15 mouse cellular contexts compared by ENCODE assay signal in genomic region chr11:115841044-115841443, GRCm38 (mm10). TPM values are rescaled to one million over a fixed set of nuclear protein-coding genes. Genes with fewer than 3 reads are reported as not detected.
A peak's percentile ranks its signal among the peaks of the same experiment; 100 is the strongest.
DNase-seq lines count a peak whose midpoint lies in the region; ATAC-seq and TF ChIP-seq lines count a peak whose summit lies in the region.
"Had no signal": no experiment of that assay in that cellular context is flagged by ENCODE, and none has a peak within 500 bp of the region (broad histone marks: within the 10 kb centered on the region; RNA-seq: fewer than 3 reads in every experiment).

No protein-coding gene starts in this region.

- peaks cover 13% of the 10 kb centered on the region for H3K36me3 ChIP-seq in kidney, embryonic 15.5 days
- peaks cover 28% of the 10 kb centered on the region for H3K36me3 ChIP-seq in E14TG2a.4 (ENCODE audit: insufficient read depth, low read length)
- peaks cover 8% of the 10 kb centered on the region for H3K36me3 ChIP-seq in intestine, embryonic 15.5 days

- WGBS in kidney, embryonic 15.5 days, result 84% methylated on average over 6 of the region's 6 CpGs
- WGBS in intestine, embryonic 15.5 days, result 85% methylated on average over 6 of the region's 6 CpGs

- peak; percentile 23 for DNase-seq in CD4-positive, CD25-positive, alpha-beta regulatory T cell, adult 2 months (ENCODE audit: low read depth, low spot score)
- no peak for DNase-seq in kidney, adult 11 months
- no peak for DNase-seq in adrenal gland, postnatal 36 days
- no peak for DNase-seq in T-cell, adult 2 months (ENCODE audit: low spot score)
- DNase-seq: cerebellum, postnatal 25 days; forebrain, postnatal 0 days; kidney, adult 8-10 months; lung, adult 18-20 months; right cerebral cortex, postnatal 25 days had no signal

- H3K4me2 ChIP-seq in kidney, embryonic 15.5 days, result no peak overlapping the region
- no peak overlapping the region for H3K4me2 ChIP-seq in intestine, embryonic 15.5 days (replicated peaks)
- H3K4me2 ChIP-seq: embryonic facial prominence, embryonic 15.5 days had no signal

- ATAC-seq in CD4-positive, CD25-positive, alpha-beta regulatory T cell, adult 4 months, result no peak
- ATAC-seq in kidney, embryonic 15.5 days (replicated peaks; ENCODE audit: low FRiP score), result no peak
- no peak for ATAC-seq in intestine, embryonic 15.5 days
- ATAC-seq: forebrain, postnatal 0 days; midbrain, embryonic 16.5 days had no signal

- peak overlapping the region; percentile 93 for H3K27ac ChIP-seq in kidney, embryonic 15.5 days
- peak overlapping the region; percentile 92; the same call in 1 of the 2 replicates for H3K27ac ChIP-seq in intestine, embryonic 15.5 days

- no peak overlapping the region for H3K4me3 ChIP-seq in kidney, embryonic 15.5 days (replicated peaks)
- H3K4me3 ChIP-seq in E14TG2a.4 (replicated peaks; ENCODE audit: low read length), result 0 out of 2 replicates have a peak overlapping the region, but pooled peaks have one; percentile 52
- H3K4me3 ChIP-seq in intestine, embryonic 15.5 days (replicated peaks), result no peak overlapping the region
- H3K4me3 ChIP-seq: embryonic facial prominence, embryonic 15.5 days had no signal

- no peaks in the 10 kb centered on the region for H3K27me3 ChIP-seq in kidney, embryonic 15.5 days
- H3K27me3 ChIP-seq in E14TG2a.4 (ENCODE audit: insufficient read depth, low read length), result no peaks in the 10 kb centered on the region
- H3K27me3 ChIP-seq in intestine, embryonic 15.5 days (replicated peaks), result no peaks in the 10 kb centered on the region

- H3K9ac ChIP-seq in kidney, embryonic 15.5 days, result no peak overlapping the region
- H3K9ac ChIP-seq in intestine, embryonic 15.5 days, result no peak overlapping the region
- H3K9ac ChIP-seq: embryonic facial prominence, embryonic 15.5 days; forebrain, postnatal 0 days had no signal

- 0 out of 2 replicates have a peak, but pooled peaks cover 5% of the 10 kb centered on the region for H3K9me3 ChIP-seq in kidney, embryonic 15.5 days (replicated peaks)
- no peaks in the 10 kb centered on the region for H3K9me3 ChIP-seq in E14TG2a.4 (ENCODE audit: low read length)
- H3K9me3 ChIP-seq in intestine, embryonic 15.5 days, result no peaks in the 10 kb centered on the region
- H3K9me3 ChIP-seq: embryonic facial prominence, embryonic 15.5 days had no signal

- peaks cover 77% of the 10 kb centered on the region for H3K4me1 ChIP-seq in kidney, embryonic 15.5 days
- peaks cover 91% of the 10 kb centered on the region for H3K4me1 ChIP-seq in E14TG2a.4 (replicated peaks; ENCODE audit: low read depth, low read length)
- peaks cover 55% of the 10 kb centered on the region for H3K4me1 ChIP-seq in intestine, embryonic 15.5 days (replicated peaks)

- TF ChIP-seq CTCF in E14TG2a.4 (conservative IDR thresholded peaks at IDR 0.05; ENCODE audit: low read length), result peak; percentile 84

RNA-seq across cellular contexts. Expression of gene Myo15b, which starts 17.2 kb away (rescaled TPM):
- polyA plus RNA-seq in CD4-positive, CD25-positive, alpha-beta regulatory T cell, adult 4 months (2017; shearing (Covaris generic)), result not detected
- 8.0 and 11.1 TPM in 2 replicates for polyA plus RNA-seq in kidney, embryonic 15.5 days (2015; fragmentation: Nextera tagmentation; extraction: Ambion mirVana)
- 95.2 and 111 TPM in 2 replicates for polyA plus RNA-seq in intestine, embryonic 15.5 days (2015; fragmentation: Nextera tagmentation; extraction: Ambion mirVana)
- under 1 TPM; 0.20 TPM for total RNA-seq in adrenal gland, postnatal 36 days (2021)
- total RNA-seq: forebrain, postnatal 0 days had no signal
- polyA plus RNA-seq: midbrain, embryonic 16.5 days had no signal

RNA-seq across cellular contexts. Expression of gene Llgl2, which starts 17.2 kb away (rescaled TPM):
- 10 to 100 TPM in 1 of 2 experiments, 1 to 10 TPM in 1; 7.9 to 11.1 TPM for polyA plus RNA-seq in CD4-positive, CD25-positive, alpha-beta regulatory T cell, adult 4 months (2017; shearing (Covaris generic))
- 39.1 and 41.0 TPM in 2 replicates for polyA plus RNA-seq in kidney, embryonic 15.5 days (2015; fragmentation: Nextera tagmentation; extraction: Ambion mirVana)
- polyA plus RNA-seq in intestine, embryonic 15.5 days (2015; fragmentation: Nextera tagmentation; extraction: Ambion mirVana), result 77.2 and 80.6 TPM in 2 replicates
- 10 to 100 TPM in 1 of 2 experiments, 1 to 10 TPM in 1; 4.9 to 10.9 TPM for total RNA-seq in adrenal gland, postnatal 36 days (2021)

RNA-seq across cellular contexts. Expression of gene Tsen54, which starts 26.5 kb away (rescaled TPM):
- 10 to 100 TPM; 11.0 to 16.2 TPM for polyA plus RNA-seq in CD4-positive, CD25-positive, alpha-beta regulatory T cell, adult 4 months (2017; shearing (Covaris generic))
- 37.3 and 39.8 TPM in 2 replicates for polyA plus RNA-seq in kidney, embryonic 15.5 days (2015; fragmentation: Nextera tagmentation; extraction: Ambion mirVana)
- polyA plus RNA-seq in intestine, embryonic 15.5 days (2015; fragmentation: Nextera tagmentation; extraction: Ambion mirVana), result 31.3 and 34.9 TPM in 2 replicates
- 10 to 100 TPM; 17.1 to 21.4 TPM for total RNA-seq in adrenal gland, postnatal 36 days (2021)

RNA-seq across cellular contexts. Expression of gene Caskin2, which starts 27.6 kb away (rescaled TPM):
- under 1 TPM; 0.69 to 0.85 TPM for polyA plus RNA-seq in CD4-positive, CD25-positive, alpha-beta regulatory T cell, adult 4 months (2017; shearing (Covaris generic))
- 17.3 and 20.9 TPM in 2 replicates for polyA plus RNA-seq in kidney, embryonic 15.5 days (2015; fragmentation: Nextera tagmentation; extraction: Ambion mirVana)
- 12.0 and 12.1 TPM in 2 replicates for polyA plus RNA-seq in intestine, embryonic 15.5 days (2015; fragmentation: Nextera tagmentation; extraction: Ambion mirVana)
- total RNA-seq in adrenal gland, postnatal 36 days (2021), result 10 to 100 TPM; 58.9 to 72.9 TPM

RNA-seq across cellular contexts. Expression of gene Smim5, which starts 58.7 kb away (rescaled TPM):
- 1 to 10 TPM in 1 of 2 experiments, under 1 TPM in 1; 0.94 to 1.5 TPM for polyA plus RNA-seq in CD4-positive, CD25-positive, alpha-beta regulatory T cell, adult 4 months (2017; shearing (Covaris generic))
- 3.9 and 4.1 TPM in 2 replicates for polyA plus RNA-seq in kidney, embryonic 15.5 days (2015; fragmentation: Nextera tagmentation; extraction: Ambion mirVana)
- 1.6 and 3.0 TPM in 2 replicates for polyA plus RNA-seq in intestine, embryonic 15.5 days (2015; fragmentation: Nextera tagmentation; extraction: Ambion mirVana)
- under 1 TPM in 1 of 2 experiments, not detected in 1; 0.26 TPM for total RNA-seq in adrenal gland, postnatal 36 days (2021)
